Mouse (Mus musculus) bone marrow, adult 2 months (tissue): ENCODE data around the gene Slc35e3.

ENCODE experiments used
- CTCF ChIP-seq: fragments of 200-500 bp; IDR thresholded peaks from 2 replicates; pipeline ENCODE4 v1.5.1; 2011; ENCODE audit warnings: low read length, control low read depth; ENCODE audit not compliant: control insufficient read depth, insufficient read depth
- POLR2A ChIP-seq: fragments of 200-500 bp; IDR thresholded peaks from 2 replicates; pipeline ENCODE4 v1.6.1; 2011; ENCODE audit warnings: low read depth, mild to moderate bottlenecking, control low read depth, low read length, borderline replicate concordance; ENCODE audit not compliant: control insufficient read depth

- TF ChIP-seq CTCF, result no peak
- TF ChIP-seq POLR2A, result no peak
These were observed 44.9 kb downstream of the Slc35e3 start for GRCm38 (mm10) chr10:117701034-117701829.
